Mouse (Mus musculus): ENCODE measurements around the gene Igsf21. TPM values are rescaled to one million over a fixed set of nuclear protein-coding genes. Genes with fewer than 3 reads are reported as not detected.

Gene Igsf21
- polyA plus RNA-seq, 1 experiment from 2014 or later = 2.8 TPM

DNA sequence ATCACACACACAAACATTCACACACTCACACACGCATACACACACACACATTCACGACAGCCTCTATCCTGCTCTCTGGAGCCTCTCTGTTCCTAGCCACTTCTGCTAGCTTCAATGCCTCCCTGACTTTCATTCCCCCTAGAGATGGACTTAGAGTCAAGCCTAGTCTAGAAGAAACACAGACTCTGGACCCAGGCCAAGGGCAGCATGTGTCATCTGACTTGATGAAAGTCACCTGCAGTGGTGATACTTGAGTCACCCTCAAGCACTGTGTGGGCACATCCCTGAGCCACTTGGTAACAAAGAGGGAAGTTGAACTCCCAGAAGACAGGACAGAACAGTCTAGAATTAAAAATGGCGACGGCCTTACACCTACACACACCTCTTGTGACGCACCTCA lies 168.2 kb downstream of the Igsf21 start:
- DNase-seq (ENCODE audit: low spot score) = no peak
- 0 out of 2 replicates have a peak, but pooled peaks cover 7% of the 10 kb centered on the region for H3K4me1 ChIP-seq (ENCODE audit: control insufficient read depth, insufficient read depth, low read length)
- no peaks in the 10 kb centered on the region for H3K27me3 ChIP-seq (replicated peaks; ENCODE audit: control insufficient read depth, insufficient read depth, low read length)
- no peaks in the 10 kb centered on the region for H3K9me3 ChIP-seq (ENCODE audit: control insufficient read depth, low read length)
- H3K27ac ChIP-seq (replicated peaks; ENCODE audit: low read depth, low read length) = no peak overlapping the region
- H3K4me3 ChIP-seq (ENCODE audit: low read depth, low read length) = no peak overlapping the region
- H3K36me3 ChIP-seq (ENCODE audit: control insufficient read depth, insufficient read depth, low read length) = no peaks in the 10 kb centered on the region
- no peak overlapping the region for H3K4me2 ChIP-seq (ENCODE audit: low read depth, low read length)
- ATAC-seq (ENCODE audit: low read depth) = no peak
- no peak overlapping the region for H3K9ac ChIP-seq (ENCODE audit: low read depth, low read length)
- WGBS = 79% methylated on average over 5 of the region's 5 CpGs

DNA sequence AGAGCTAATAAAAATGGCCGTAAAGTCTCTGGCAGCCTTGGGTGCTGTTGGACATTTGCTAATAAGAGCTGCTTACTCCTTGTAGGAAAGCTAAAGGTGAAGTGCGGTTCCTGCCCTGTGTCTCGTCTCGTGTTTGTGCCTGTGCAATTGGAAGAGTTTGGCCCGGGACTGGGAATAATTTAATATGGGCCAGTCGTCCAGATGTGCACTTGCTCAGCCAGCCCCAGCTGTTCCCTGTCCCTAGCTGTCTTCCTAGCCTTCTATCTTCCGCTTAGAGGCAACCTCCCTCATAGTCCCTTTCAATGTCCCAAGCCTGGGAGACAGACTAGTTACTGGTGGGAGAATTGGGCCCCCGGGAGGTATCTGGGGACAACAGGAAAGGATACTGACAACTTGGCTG lies 169.0 kb downstream of the Igsf21 start:
- no peak overlapping the region for H3K27ac ChIP-seq (replicated peaks; ENCODE audit: low read depth, low read length)

DNA sequence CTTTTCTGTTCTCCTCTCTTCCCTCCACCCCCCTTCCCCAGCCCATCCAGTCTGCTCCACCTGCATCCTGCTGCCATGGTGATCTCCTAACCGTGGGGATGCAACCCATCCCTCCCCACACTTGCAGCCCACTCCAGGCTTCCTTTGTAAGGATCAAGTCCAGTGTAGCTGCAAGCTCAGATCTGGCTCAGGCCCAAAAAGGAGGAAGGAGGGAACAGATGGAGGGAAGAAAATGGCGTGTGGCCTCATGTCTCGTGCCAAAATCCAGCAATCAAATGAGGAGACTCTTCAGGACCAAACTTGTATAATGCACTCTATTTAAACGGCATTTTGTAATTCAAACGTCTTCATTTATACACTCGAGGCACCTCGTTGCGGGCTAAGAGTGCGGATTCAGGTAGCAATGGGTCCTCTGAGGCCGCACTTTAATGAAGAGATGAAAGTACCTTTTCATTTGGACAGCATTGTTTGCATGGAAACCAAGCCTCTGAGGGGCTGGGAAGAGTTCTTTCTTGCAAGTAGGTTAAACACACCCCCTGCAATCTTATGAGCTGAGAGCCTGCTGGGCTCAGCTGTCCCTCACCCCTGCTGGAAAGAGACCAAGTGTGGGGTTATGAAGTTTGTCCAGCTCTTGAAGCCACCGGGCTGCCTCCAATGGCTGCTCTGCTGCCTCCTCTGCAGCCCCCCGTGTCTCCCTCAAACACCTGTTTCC lies 169.6 kb downstream of the Igsf21 start:
- DNase-seq (ENCODE audit: low spot score) = peak; percentile 65
- Histone ChIP-seq H3K9ac (ENCODE audit: low read depth, low read length) (no peak overlapping the region), H3K4me3 (ENCODE audit: low read depth, low read length) (no peak overlapping the region), H3K9me3 (ENCODE audit: control insufficient read depth, low read length) (no peaks in the 10 kb centered on the region), H3K27me3 (replicated peaks; ENCODE audit: control insufficient read depth, insufficient read depth, low read length) (no peaks in the 10 kb centered on the region), H3K27ac (replicated peaks; ENCODE audit: low read depth, low read length) (no peak overlapping the region), H3K4me2 (ENCODE audit: low read depth, low read length) (no peak overlapping the region), H3K4me1 (ENCODE audit: control insufficient read depth, insufficient read depth, low read length) (0 out of 2 replicates have a peak, but pooled peaks cover 7% of the 10 kb centered on the region), H3K36me3 (ENCODE audit: control insufficient read depth, insufficient read depth, low read length) (no peaks in the 10 kb centered on the region)
- ATAC-seq (ENCODE audit: low read depth) = peak; percentile 60; the same call in 1 of the 2 replicates
- 59% methylated on average over 12 of the region's 12 CpGs for WGBS

More for the DNA sequence above, 169.0 kb downstream of the Igsf21 start:
- H3K4me3 ChIP-seq (ENCODE audit: low read depth, low read length) = no peak overlapping the region
- H3K4me1 ChIP-seq (ENCODE audit: control insufficient read depth, insufficient read depth, low read length) = 0 out of 2 replicates have a peak, but pooled peaks cover 7% of the 10 kb centered on the region
- H3K4me2 ChIP-seq (ENCODE audit: low read depth, low read length) = no peak overlapping the region
- no peak for ATAC-seq (ENCODE audit: low read depth)
- H3K9ac ChIP-seq (ENCODE audit: low read depth, low read length) = no peak overlapping the region
- H3K9me3 ChIP-seq (ENCODE audit: control insufficient read depth, low read length) = no peaks in the 10 kb centered on the region
- DNase-seq (ENCODE audit: low spot score) = no peak
- H3K27me3 ChIP-seq (replicated peaks; ENCODE audit: control insufficient read depth, insufficient read depth, low read length) = no peaks in the 10 kb centered on the region
- no peaks in the 10 kb centered on the region for H3K36me3 ChIP-seq (ENCODE audit: control insufficient read depth, insufficient read depth, low read length)
- 48% methylated on average over 8 of the region's 8 CpGs for WGBS

DNA sequence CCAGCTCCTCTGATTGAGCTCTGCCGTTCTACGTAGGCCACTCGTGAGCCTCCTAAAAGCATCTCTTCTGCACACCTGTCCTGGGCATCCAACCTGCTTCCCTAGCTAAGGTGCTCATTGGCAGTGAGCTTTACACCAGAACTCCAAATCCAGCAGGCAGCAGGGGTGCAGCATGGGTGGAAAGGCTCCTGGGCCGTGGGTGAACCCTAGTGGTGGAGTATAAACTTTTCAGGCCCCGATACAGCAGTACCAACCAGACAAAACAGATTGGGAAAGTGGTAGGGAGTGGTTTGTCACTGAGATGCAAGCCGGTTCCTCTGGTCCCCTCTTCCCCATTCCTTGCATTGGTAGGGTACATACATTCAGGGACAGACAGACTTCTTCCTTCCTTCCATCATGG lies 170.2 kb downstream of the Igsf21 start:
- Histone ChIP-seq H3K9ac (ENCODE audit: low read depth, low read length) (no peak overlapping the region), H3K4me2 (ENCODE audit: low read depth, low read length) (no peak overlapping the region), H3K9me3 (ENCODE audit: control insufficient read depth, low read length) (no peaks in the 10 kb centered on the region), H3K4me3 (ENCODE audit: low read depth, low read length) (no peak overlapping the region), H3K36me3 (ENCODE audit: control insufficient read depth, insufficient read depth, low read length) (no peaks in the 10 kb centered on the region), H3K27me3 (replicated peaks; ENCODE audit: control insufficient read depth, insufficient read depth, low read length) (no peaks in the 10 kb centered on the region), H3K4me1 (ENCODE audit: control insufficient read depth, insufficient read depth, low read length) (0 out of 2 replicates have a peak, but pooled peaks cover 7% of the 10 kb centered on the region), H3K27ac (replicated peaks; ENCODE audit: low read depth, low read length) (no peak overlapping the region)
- WGBS = 68% methylated on average over 6 of the region's 6 CpGs
- DNase-seq (ENCODE audit: low spot score) (no peak), ATAC-seq (ENCODE audit: low read depth) (no peak)

DNA sequence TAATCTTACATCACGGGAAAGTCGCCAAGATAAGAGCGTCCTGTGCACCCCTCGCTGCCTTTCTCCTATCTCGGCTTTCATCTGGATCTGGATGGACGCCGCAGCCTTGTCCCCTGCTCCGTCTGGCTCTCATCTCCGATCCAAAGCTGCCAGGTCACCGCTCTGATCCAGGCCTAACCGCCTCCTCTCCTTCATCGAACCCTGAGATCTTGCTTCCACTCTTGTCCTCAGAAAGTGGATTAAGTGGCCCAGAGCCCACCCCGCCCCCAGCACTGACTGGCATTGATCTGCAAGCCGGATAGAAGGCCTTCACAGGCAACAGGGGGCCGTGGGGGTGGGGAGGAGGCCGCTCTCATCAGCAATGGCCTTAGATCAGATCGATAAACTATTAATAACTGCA lies 175.5 kb downstream of the Igsf21 start:
- Histone ChIP-seq H3K9me3 (ENCODE audit: control insufficient read depth, low read length) (peaks cover 7% of the 10 kb centered on the region), H3K4me1 (ENCODE audit: control insufficient read depth, insufficient read depth, low read length) (no peaks in the 10 kb centered on the region), H3K27me3 (replicated peaks; ENCODE audit: control insufficient read depth, insufficient read depth, low read length) (peaks cover 10% of the 10 kb centered on the region), H3K9ac (ENCODE audit: low read depth, low read length) (no peak overlapping the region), H3K4me3 (ENCODE audit: low read depth, low read length) (no peak overlapping the region), H3K36me3 (ENCODE audit: control insufficient read depth, insufficient read depth, low read length) (no peaks in the 10 kb centered on the region), H3K4me2 (ENCODE audit: low read depth, low read length) (no peak overlapping the region), H3K27ac (replicated peaks; ENCODE audit: low read depth, low read length) (no peak overlapping the region)
- ATAC-seq (ENCODE audit: low read depth) (no peak), DNase-seq (ENCODE audit: low spot score) (no peak)
- WGBS = 22% methylated on average over 17 of the region's 17 CpGs

DNA sequence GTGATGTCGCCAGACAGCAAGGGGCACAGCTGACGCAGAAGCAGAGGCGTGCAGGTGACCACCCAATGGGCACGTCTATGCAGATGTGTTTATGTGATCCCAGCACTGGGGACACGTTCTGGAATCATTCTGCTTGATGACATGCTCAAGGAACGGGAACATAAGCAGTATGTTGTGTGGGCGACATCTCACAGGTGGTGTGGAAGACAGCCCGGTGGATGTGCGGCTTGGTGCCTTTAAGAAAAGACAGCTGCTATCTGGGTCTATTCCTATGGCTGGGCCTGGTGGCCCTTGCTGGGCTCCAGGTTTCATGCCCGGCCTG lies 176.3 kb downstream of the Igsf21 start:
- no peak overlapping the region for H3K9ac ChIP-seq (ENCODE audit: low read depth, low read length)
- no peaks in the 10 kb centered on the region for H3K4me1 ChIP-seq (ENCODE audit: control insufficient read depth, insufficient read depth, low read length)
- H3K36me3 ChIP-seq (ENCODE audit: control insufficient read depth, insufficient read depth, low read length) = no peaks in the 10 kb centered on the region
- 23% methylated on average over 10 of the region's 10 CpGs for WGBS
- peaks cover 7% of the 10 kb centered on the region for H3K9me3 ChIP-seq (ENCODE audit: control insufficient read depth, low read length)
- DNase-seq (ENCODE audit: low spot score) = no peak
- H3K27me3 ChIP-seq (replicated peaks; ENCODE audit: control insufficient read depth, insufficient read depth, low read length) = peaks cover 10% of the 10 kb centered on the region
- H3K4me2 ChIP-seq (ENCODE audit: low read depth, low read length) = no peak overlapping the region
- H3K27ac ChIP-seq (replicated peaks; ENCODE audit: low read depth, low read length) = no peak overlapping the region
- no peak overlapping the region for H3K4me3 ChIP-seq (ENCODE audit: low read depth, low read length)
- ATAC-seq (ENCODE audit: low read depth) = no peak

DNA sequence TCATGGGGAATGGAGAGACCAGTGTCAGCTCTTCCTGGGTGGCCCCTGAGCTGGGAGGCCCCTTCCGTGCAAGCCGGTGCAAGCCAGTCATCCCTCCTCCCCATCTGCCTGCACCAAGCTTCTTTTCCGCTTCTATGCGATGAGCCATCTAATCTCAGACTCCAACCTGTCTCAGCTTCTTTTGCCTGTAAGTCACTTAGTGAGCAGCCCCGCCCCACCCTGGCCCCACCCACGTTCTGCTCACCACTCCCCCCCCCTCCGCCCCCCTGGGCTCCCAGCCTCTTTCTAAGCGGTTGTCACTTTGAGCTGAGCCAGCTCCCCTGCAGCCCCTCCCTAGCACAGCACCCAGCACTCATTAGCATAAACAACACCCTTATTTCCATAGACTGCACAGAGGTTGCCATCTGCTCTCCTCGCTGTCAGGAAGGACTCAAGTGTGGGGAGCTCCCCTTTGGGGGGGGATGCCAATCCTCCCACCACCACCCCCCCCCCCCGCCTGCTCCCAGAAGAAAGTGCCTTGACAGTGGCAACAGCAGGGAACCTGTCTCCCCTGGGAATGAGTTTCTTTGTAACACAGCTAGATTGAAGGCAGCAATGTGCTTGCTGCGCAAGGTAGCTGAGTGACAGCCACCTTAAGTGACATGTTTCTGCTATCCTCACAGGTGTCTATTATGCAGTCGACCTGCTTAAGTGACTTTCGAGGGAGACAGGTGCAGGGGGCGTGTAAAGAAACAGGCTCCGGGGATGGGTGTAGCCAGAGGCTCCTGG lies 176.8 kb downstream of the Igsf21 start:
- peak; percentile 71 for DNase-seq (ENCODE audit: low spot score)
- no peak overlapping the region for H3K4me3 ChIP-seq (ENCODE audit: low read depth, low read length)
- H3K9me3 ChIP-seq (ENCODE audit: control insufficient read depth, low read length) = peaks cover 7% of the 10 kb centered on the region
- no peaks in the 10 kb centered on the region for H3K4me1 ChIP-seq (ENCODE audit: control insufficient read depth, insufficient read depth, low read length)
- WGBS = 7% methylated on average over 15 of the region's 15 CpGs
- no peak overlapping the region for H3K4me2 ChIP-seq (ENCODE audit: low read depth, low read length)
- H3K27me3 ChIP-seq (replicated peaks; ENCODE audit: control insufficient read depth, insufficient read depth, low read length) = peaks cover 10% of the 10 kb centered on the region
- no peak overlapping the region for H3K9ac ChIP-seq (ENCODE audit: low read depth, low read length)
- no peaks in the 10 kb centered on the region for H3K36me3 ChIP-seq (ENCODE audit: control insufficient read depth, insufficient read depth, low read length)
- no peak overlapping the region for H3K27ac ChIP-seq (replicated peaks; ENCODE audit: low read depth, low read length)
- ATAC-seq (ENCODE audit: low read depth) = peak; percentile 89

DNA sequence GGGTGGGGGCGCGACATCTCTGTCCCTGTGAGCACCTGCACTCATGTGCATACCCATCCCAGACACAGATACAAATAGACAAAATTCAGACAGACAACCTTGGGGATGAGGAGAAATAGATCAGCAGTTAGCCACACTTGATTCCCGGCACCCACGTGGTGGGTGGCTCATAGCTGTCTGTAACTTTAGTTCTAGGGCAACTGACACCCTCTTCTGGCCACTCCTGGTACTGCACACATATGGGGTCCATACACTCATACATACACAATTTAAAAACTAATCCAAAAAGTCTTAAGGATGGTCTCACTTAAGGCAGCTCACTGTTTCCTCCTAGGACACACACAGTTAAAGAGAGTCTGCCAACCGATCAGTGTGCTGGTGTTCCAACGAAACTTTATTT lies 178.1 kb downstream of the Igsf21 start:
- ATAC-seq (ENCODE audit: low read depth) = no peak
- H3K4me2 ChIP-seq (ENCODE audit: low read depth, low read length) = no peak overlapping the region
- no peaks in the 10 kb centered on the region for H3K4me1 ChIP-seq (ENCODE audit: control insufficient read depth, insufficient read depth, low read length)
- 96% methylated on average over 6 of the region's 6 CpGs for WGBS
- no peaks in the 10 kb centered on the region for H3K36me3 ChIP-seq (ENCODE audit: control insufficient read depth, insufficient read depth, low read length)
- H3K4me3 ChIP-seq (ENCODE audit: low read depth, low read length) = no peak overlapping the region
- H3K9ac ChIP-seq (ENCODE audit: low read depth, low read length) = no peak overlapping the region
- peaks cover 7% of the 10 kb centered on the region for H3K9me3 ChIP-seq (ENCODE audit: control insufficient read depth, low read length)
- peaks cover 10% of the 10 kb centered on the region for H3K27me3 ChIP-seq (replicated peaks; ENCODE audit: control insufficient read depth, insufficient read depth, low read length)
- no peak for DNase-seq (ENCODE audit: low spot score)
- H3K27ac ChIP-seq (replicated peaks; ENCODE audit: low read depth, low read length) = no peak overlapping the region
